Mouse (Mus musculus): ENCODE measurements around the gene Icmt. TPM values are rescaled to one million over a fixed set of nuclear protein-coding genes. Genes with fewer than 3 reads are reported as not detected.
A peak's percentile ranks its signal among the peaks of the same experiment; 100 is the strongest.

Gene Icmt
- polyA plus RNA-seq, 1 experiment from 2014 or later = 16.8 TPM

- Histone ChIP-seq H3K27ac (replicated peaks) (no peak overlapping the region), H3K4me3 (no peak overlapping the region), H3K4me2 (no peak overlapping the region), H3K9ac (no peak overlapping the region), H3K4me1 (peaks cover 31% of the 10 kb centered on the region), H3K9me3 (no peaks in the 10 kb centered on the region), H3K27me3 (replicated peaks) (peaks cover 85% of the 10 kb centered on the region), H3K36me3 (no peaks in the 10 kb centered on the region)
- no peak for ATAC-seq (ENCODE audit: extremely low read depth, insufficient number of reproducible peaks, low FRiP score, low TSS enrichment)
- 12% methylated on average over 5 of the region's 5 CpGs for WGBS
Measured at GRCm38 (mm10) chr4:152343296-152343695, 46.3 kb downstream of the Icmt start.

- H3K4me2 ChIP-seq = no peak overlapping the region
- peaks cover 85% of the 10 kb centered on the region for H3K27me3 ChIP-seq (replicated peaks)
- no peak overlapping the region for H3K9ac ChIP-seq
- H3K4me3 ChIP-seq = no peak overlapping the region
- no peak overlapping the region for H3K27ac ChIP-seq (replicated peaks)
- 45% methylated on average over 7 of the region's 7 CpGs for WGBS
- no peaks in the 10 kb centered on the region for H3K36me3 ChIP-seq
- H3K4me1 ChIP-seq = peaks cover 18% of the 10 kb centered on the region
- no peak for ATAC-seq (ENCODE audit: extremely low read depth, insufficient number of reproducible peaks, low FRiP score, low TSS enrichment)
- no peaks in the 10 kb centered on the region for H3K9me3 ChIP-seq
Measured at GRCm38 (mm10) chr4:152344651-152345050, 47.6 kb downstream of the Icmt start.

GRCm38 (mm10) chr4:152345120-152345889 is 48.3 kb downstream of the Icmt start:
- 38% methylated on average over 7 of the region's 7 CpGs for WGBS
- ATAC-seq (ENCODE audit: extremely low read depth, insufficient number of reproducible peaks, low FRiP score, low TSS enrichment) = peak; percentile 32; the same call in 1 of the 2 replicates
- Histone ChIP-seq H3K9me3 (no peaks in the 10 kb centered on the region), H3K27me3 (replicated peaks) (peaks cover 85% of the 10 kb centered on the region), H3K4me3 (no peak overlapping the region), H3K4me2 (no peak overlapping the region), H3K4me1 (peaks cover 17% of the 10 kb centered on the region), H3K9ac (no peak overlapping the region), H3K27ac (replicated peaks) (no peak overlapping the region), H3K36me3 (no peaks in the 10 kb centered on the region)

GRCm38 (mm10) chr4:152349837-152350381 is 52.9 kb downstream of the Icmt start:
- H3K9ac ChIP-seq = no peak overlapping the region
- H3K27me3 ChIP-seq (replicated peaks) = peaks cover 82% of the 10 kb centered on the region
- peaks cover 13% of the 10 kb centered on the region for H3K4me1 ChIP-seq
- H3K4me3 ChIP-seq = no peak overlapping the region
- no peak overlapping the region for H3K27ac ChIP-seq (replicated peaks)
- WGBS = 13% methylated on average over 16 of the region's 17 CpGs
- no peak for ATAC-seq (ENCODE audit: extremely low read depth, insufficient number of reproducible peaks, low FRiP score, low TSS enrichment)
- no peak overlapping the region for H3K4me2 ChIP-seq
- H3K9me3 ChIP-seq = no peaks in the 10 kb centered on the region
- H3K36me3 ChIP-seq = no peaks in the 10 kb centered on the region

- H3K27me3 ChIP-seq (replicated peaks) = peaks cover 84% of the 10 kb centered on the region
Measured at GRCm38 (mm10) chr4:152350722-152351421, 53.8 kb downstream of the Icmt start.

GRCm38 (mm10) chr4:152351422-152352305 is 54.6 kb downstream of the Icmt start:
- 14% methylated on average over 14 of the region's 14 CpGs for WGBS
- H3K27me3 ChIP-seq (replicated peaks) = peaks cover 84% of the 10 kb centered on the region

More at GRCm38 (mm10) chr4:152350722-152351421, 53.8 kb downstream of the Icmt start:
- Histone ChIP-seq H3K4me2 (no peak overlapping the region), H3K9me3 (no peaks in the 10 kb centered on the region), H3K9ac (no peak overlapping the region), H3K4me1 (peaks cover 6% of the 10 kb centered on the region), H3K4me3 (no peak overlapping the region), H3K27ac (replicated peaks) (no peak overlapping the region), H3K36me3 (no peaks in the 10 kb centered on the region)
- WGBS = 24% methylated on average over 8 of the region's 8 CpGs
- ATAC-seq (ENCODE audit: extremely low read depth, insufficient number of reproducible peaks, low FRiP score, low TSS enrichment) = no peak

GRCm38 (mm10) chr4:152353886-152354637 is 57.0 kb downstream of the Icmt start:
- no peaks in the 10 kb centered on the region for H3K36me3 ChIP-seq
- no peak for ATAC-seq (ENCODE audit: extremely low read depth, insufficient number of reproducible peaks, low FRiP score, low TSS enrichment)
- H3K27me3 ChIP-seq (replicated peaks) = peaks cover 70% of the 10 kb centered on the region
- 78% methylated on average over 14 of the region's 14 CpGs for WGBS
- H3K9ac ChIP-seq = no peak overlapping the region
- no peak overlapping the region for H3K4me3 ChIP-seq
- H3K4me2 ChIP-seq = no peak overlapping the region
- H3K4me1 ChIP-seq = no peaks in the 10 kb centered on the region
- no peaks in the 10 kb centered on the region for H3K9me3 ChIP-seq
- no peak overlapping the region for H3K27ac ChIP-seq (replicated peaks)

More at GRCm38 (mm10) chr4:152351422-152352305, 54.6 kb downstream of the Icmt start:
- H3K36me3 ChIP-seq = no peaks in the 10 kb centered on the region
- H3K9me3 ChIP-seq = no peaks in the 10 kb centered on the region
- no peak overlapping the region for H3K4me2 ChIP-seq
- ATAC-seq (ENCODE audit: extremely low read depth, insufficient number of reproducible peaks, low FRiP score, low TSS enrichment) = no peak
- no peak overlapping the region for H3K9ac ChIP-seq
- H3K4me3 ChIP-seq = no peak overlapping the region
- H3K27ac ChIP-seq (replicated peaks) = no peak overlapping the region
- H3K4me1 ChIP-seq = peaks cover under 1% of the 10 kb centered on the region

- Histone ChIP-seq H3K4me1 (peaks cover 3% of the 10 kb centered on the region), H3K9me3 (no peaks in the 10 kb centered on the region), H3K9ac (no peak overlapping the region), H3K36me3 (no peaks in the 10 kb centered on the region), H3K27ac (replicated peaks) (no peak overlapping the region), H3K4me3 (no peak overlapping the region), H3K27me3 (replicated peaks) (peaks cover 70% of the 10 kb centered on the region), H3K4me2 (no peak overlapping the region)
- ATAC-seq (ENCODE audit: extremely low read depth, insufficient number of reproducible peaks, low FRiP score, low TSS enrichment) = no peak
- 73% methylated on average over 7 of the region's 7 CpGs for WGBS
Measured at GRCm38 (mm10) chr4:152355672-152356071, 58.6 kb downstream of the Icmt start.

Data from heart, embryonic 13.5 days (tissue).